In genomic region chr14:121787430-121787829, GRCm38 (mm10) we compare ENCODE assay signal across 28 mouse cellular contexts. TPM values are rescaled to one million over a fixed set of nuclear protein-coding genes. Genes with fewer than 3 reads are reported as not detected.
DNase-seq lines count a peak whose midpoint lies in the region; ATAC-seq and TF ChIP-seq lines count a peak whose summit lies in the region.
"Had no signal": no experiment of that assay in that cellular context is flagged by ENCODE, and none has a peak within 500 bp of the region (broad histone marks: within the 10 kb centered on the region; RNA-seq: fewer than 3 reads in every experiment).

No protein-coding gene starts in this region.

- H3K4me2 ChIP-seq in kidney, postnatal 0 days (ENCODE audit: low read length): no peak overlapping the region
- H3K4me2 ChIP-seq in lung, postnatal 0 days (replicated peaks; ENCODE audit: low read depth, low read length): no peak overlapping the region
- H3K4me2 ChIP-seq: forebrain, embryonic 13.5 days; heart, embryonic 13.5 days; hindbrain, embryonic 15.5 days; lung, embryonic 14.5 days; midbrain, embryonic 12.5 days; neural tube, embryonic 12.5 days had no signal

- no peaks in the 10 kb centered on the region for H3K9me3 ChIP-seq in heart, embryonic 10.5 days
- H3K9me3 ChIP-seq in kidney, postnatal 0 days (replicated peaks; ENCODE audit: low read length): no peaks in the 10 kb centered on the region
- H3K9me3 ChIP-seq in lung, postnatal 0 days (ENCODE audit: low read length): no peaks in the 10 kb centered on the region
- H3K9me3 ChIP-seq: forebrain, embryonic 13.5 days; heart, embryonic 13.5 days; hindbrain, embryonic 10.5 days; hindbrain, embryonic 15.5 days; midbrain, embryonic 12.5 days; neural tube, embryonic 12.5 days had no signal

- TF ChIP-seq EP300 in heart, adult 2 months (IDR thresholded peaks at IDR 0.05; ENCODE audit: insufficient read depth, low read depth, low read length): no peak
- no peak for TF ChIP-seq EP300 in lung, postnatal 0 days (IDR thresholded peaks at IDR 0.05)

- 91% methylated on average over 12 of the region's 12 CpGs for WGBS in heart, embryonic 10.5 days
- 91% methylated on average over 12 of the region's 12 CpGs for WGBS in heart, adult 2 months
- 44% methylated on average over 12 of the region's 12 CpGs for WGBS in kidney, adult 2 months
- 67% methylated on average over 12 of the region's 12 CpGs for WGBS in kidney, postnatal 0 days
- WGBS in lung, postnatal 0 days: 83% methylated on average over 12 of the region's 12 CpGs

- no peak for TF ChIP-seq CTCF in heart, adult 2 months (IDR thresholded peaks at IDR 0.05)
- no peak for TF ChIP-seq CTCF in kidney, adult 2 months (conservative IDR thresholded peaks at IDR 0.05; ENCODE audit: insufficient read depth, insufficient read length, low read depth, low read length)
- no peak for TF ChIP-seq CTCF in kidney, postnatal 0 days (IDR thresholded peaks at IDR 0.05; ENCODE audit: low read depth)
- TF ChIP-seq CTCF in lung, postnatal 0 days (IDR thresholded peaks at IDR 0.05): no peak

- intact Hi-C loops in heart, adult 2 months (cut with DNase I): no loop called here

- no peaks in the 10 kb centered on the region for H3K36me3 ChIP-seq in heart, embryonic 10.5 days
- no peaks in the 10 kb centered on the region for H3K36me3 ChIP-seq in heart, adult 2 months (ENCODE audit: control insufficient read depth, insufficient read depth, low read length)
- no peaks in the 10 kb centered on the region for H3K36me3 ChIP-seq in kidney, adult 2 months (ENCODE audit: control insufficient read depth, insufficient read depth, low read length)
- no peaks in the 10 kb centered on the region for H3K36me3 ChIP-seq in kidney, postnatal 0 days (ENCODE audit: insufficient read depth, low read length)
- no peaks in the 10 kb centered on the region for H3K36me3 ChIP-seq in lung, postnatal 0 days (ENCODE audit: insufficient read depth, low read length)
- H3K36me3 ChIP-seq: heart, embryonic 13.5 days; hindbrain, embryonic 10.5 days; hindbrain, embryonic 15.5 days; midbrain, embryonic 12.5 days; neural tube, embryonic 12.5 days had no signal

- DNase-seq in heart, embryonic 10.5 days (ENCODE audit: low spot score): peak; percentile 61
- no peak for DNase-seq in heart, adult 2 months
- peak; percentile 90 for DNase-seq in kidney, adult 2 months
- no peak for DNase-seq in kidney, postnatal 0 days (ENCODE audit: low spot score)
- DNase-seq in yolk sac, embryonic 10.5 days (ENCODE audit: low spot score): peak; percentile 73
- no peak for DNase-seq in gastrocnemius, postnatal 25 days
- no peak for DNase-seq in lung, postnatal 0 days (ENCODE audit: low spot score)
- DNase-seq: adrenal gland, postnatal 10 days; cerebellum, adult 9-11 months; gastrocnemius, postnatal 14 days; heart, adult 18-20 months; heart, postnatal 14 days; liver; lung, embryonic 14.5 days; right cerebral cortex, postnatal 4 days; thymus, adult 18-20 months; thymus, postnatal 25 days had no signal

- H3K27ac ChIP-seq in heart, embryonic 10.5 days: no peak overlapping the region
- no peak overlapping the region for H3K27ac ChIP-seq in heart, adult 2 months
- peak overlapping the region; percentile 85 for H3K27ac ChIP-seq in kidney, adult 2 months (ENCODE audit: insufficient read depth, low read depth, low read length)
- peak overlapping the region; percentile 64 for H3K27ac ChIP-seq in kidney, postnatal 0 days
- no peak overlapping the region for H3K27ac ChIP-seq in lung, postnatal 0 days (ENCODE audit: low read length)
- H3K27ac ChIP-seq: forebrain, embryonic 13.5 days; heart, embryonic 13.5 days; hindbrain, embryonic 10.5 days; hindbrain, embryonic 15.5 days; liver, embryonic 14.5 days; midbrain, embryonic 12.5 days; neural tube, embryonic 12.5 days; stomach, postnatal 0 days had no signal

- no peaks in the 10 kb centered on the region for H3K79me2 ChIP-seq in heart, adult 2 months (replicated peaks; ENCODE audit: control insufficient read depth, insufficient read depth, low read length)

- H3K4me3 ChIP-seq in heart, embryonic 10.5 days: no peak overlapping the region
- H3K4me3 ChIP-seq in heart, adult 2 months: no peak overlapping the region
- peak overlapping the region; percentile 27 for H3K4me3 ChIP-seq in kidney, adult 2 months (ENCODE audit: insufficient read depth, low read depth, low read length)
- H3K4me3 ChIP-seq in kidney, postnatal 0 days (replicated peaks; ENCODE audit: low read depth, low read length): no peak overlapping the region
- no peak overlapping the region for H3K4me3 ChIP-seq in lung, postnatal 0 days (ENCODE audit: low read depth, low read length)
- H3K4me3 ChIP-seq: forebrain, embryonic 13.5 days; heart, embryonic 13.5 days; hindbrain, embryonic 10.5 days; hindbrain, embryonic 15.5 days; midbrain, embryonic 12.5 days; myocyte; neural tube, embryonic 12.5 days had no signal

- H3K4me1 ChIP-seq in heart, embryonic 10.5 days: peaks cover 19% of the 10 kb centered on the region
- no peaks in the 10 kb centered on the region; the same call in 1 of the 2 replicates for H3K4me1 ChIP-seq in heart, adult 2 months (ENCODE audit: control insufficient read depth, insufficient read depth, low read length)
- peaks cover 9% of the 10 kb centered on the region for H3K4me1 ChIP-seq in kidney, adult 2 months (ENCODE audit: control insufficient read depth, insufficient read depth, low read length)
- no peaks in the 10 kb centered on the region for H3K4me1 ChIP-seq in kidney, postnatal 0 days (replicated peaks; ENCODE audit: insufficient read depth, low read length)
- H3K4me1 ChIP-seq in lung, postnatal 0 days (ENCODE audit: insufficient read depth, low read depth, low read length): no peaks in the 10 kb centered on the region
- H3K4me1 ChIP-seq: forebrain, embryonic 13.5 days; hindbrain, embryonic 10.5 days; hindbrain, embryonic 15.5 days; midbrain, embryonic 12.5 days; neural tube, embryonic 12.5 days had no signal

- no peak for TF ChIP-seq POLR2A in heart, adult 2 months (IDR thresholded peaks at IDR 0.05; ENCODE audit: insufficient read depth, low read depth, low read length)
- TF ChIP-seq POLR2A in kidney, adult 2 months (IDR thresholded peaks at IDR 0.05; ENCODE audit: low read depth, low read length): no peak

- H3K9ac ChIP-seq in heart, adult 2 months (ENCODE audit: low read depth, low read length): no peak overlapping the region
- no peak overlapping the region for H3K9ac ChIP-seq in kidney, postnatal 0 days (ENCODE audit: low read depth, low read length)
- H3K9ac ChIP-seq in lung, postnatal 0 days (replicated peaks; ENCODE audit: low read depth): no peak overlapping the region
- H3K9ac ChIP-seq: forebrain, embryonic 13.5 days; heart, embryonic 13.5 days; hindbrain, embryonic 15.5 days; liver, embryonic 14.5 days; lung, embryonic 14.5 days; midbrain, embryonic 12.5 days; neural tube, embryonic 12.5 days had no signal

- H3K27me3 ChIP-seq in heart, embryonic 10.5 days (ENCODE audit: insufficient read depth, poor library complexity, severe bottlenecking): no peaks in the 10 kb centered on the region
- no peaks in the 10 kb centered on the region for H3K27me3 ChIP-seq in heart, adult 2 months (ENCODE audit: control insufficient read depth, insufficient read depth, low read length)
- H3K27me3 ChIP-seq in kidney, adult 2 months (replicated peaks; ENCODE audit: control insufficient read depth, insufficient read depth, low read length): no peaks in the 10 kb centered on the region
- H3K27me3 ChIP-seq in kidney, postnatal 0 days (ENCODE audit: insufficient read depth, low read length): no peaks in the 10 kb centered on the region
- H3K27me3 ChIP-seq in lung, postnatal 0 days (replicated peaks; ENCODE audit: insufficient read depth, low read length): no peaks in the 10 kb centered on the region
- H3K27me3 ChIP-seq: forebrain, embryonic 13.5 days; heart, embryonic 13.5 days; hindbrain, embryonic 15.5 days; midbrain, embryonic 12.5 days; neural tube, embryonic 12.5 days; Patski had no signal

- peak; percentile 91 for ATAC-seq in kidney, postnatal 0 days (replicated peaks; ENCODE audit: low FRiP score, low read depth)
- ATAC-seq in lung, postnatal 0 days: no peak
- ATAC-seq: forebrain, embryonic 13.5 days; inflammation-experienced regulatory T-cells, adult 6 months; Patski had no signal

RNA-seq across cellular contexts. Expression of gene Dock9, which starts 10.2 kb away (rescaled TPM):
- polyA plus RNA-seq in heart, embryonic 10.5 days (2016; fragmentation: Nextera tagmentation; extraction: Ambion mirVana): 5.4 and 6.6 TPM in 2 replicates
- 10 to 100 TPM; 24.0 to 25.7 TPM for total RNA-seq in heart, adult 2 months (2021)
- polyA plus RNA-seq in heart, adult 2 months (2012; rRNA removed): 19.8 and 27.1 TPM in 2 replicates
- 41.9 and 50.7 TPM in 2 replicates for polyA plus RNA-seq in kidney, adult 2 months (2012; rRNA removed)
- polyA plus RNA-seq in kidney, postnatal 0 days (2015; fragmentation: Nextera tagmentation; extraction: Ambion mirVana): 11.1 TPM in 2 replicates
- total RNA-seq in gastrocnemius, postnatal 25 days (2021): 10 to 100 TPM; 14.5 to 17.2 TPM
- polyA plus RNA-seq in lung, postnatal 0 days (2015; fragmentation: Nextera tagmentation; extraction: Ambion mirVana): 19.8 and 22.4 TPM in 2 replicates

Comparison
In these comparisons a context has a peak if more than half of its experiments do, and no peak if none do; other contexts are left out.
1. DNase-seq: peak in heart, embryonic 10.5 days (single experiment), kidney, adult 2 months (single experiment) and yolk sac, embryonic 10.5 days (single experiment); none in heart, adult 2 months (0 of 2), kidney, postnatal 0 days (single experiment), gastrocnemius, postnatal 25 days (single experiment) and lung, postnatal 0 days (single experiment).
2. H3K27ac ChIP-seq: peak in kidney, adult 2 months (single experiment) and kidney, postnatal 0 days (single experiment); none in heart, embryonic 10.5 days (single experiment), heart, adult 2 months (single experiment) and lung, postnatal 0 days (single experiment).